Mouse (Mus musculus): ENCODE results near the gene Rala.

GRCm38 (mm10) chr13:17891545-17891944 is 52.5 kb downstream of the Rala start:
- TF ChIP-seq CTCF (IDR thresholded peaks at IDR 0.05; ENCODE audit: control insufficient read depth, insufficient read depth, insufficient replicate concordance, low read depth, low read length) (no peak), POLR2A (IDR thresholded peaks at IDR 0.05; ENCODE audit: control insufficient read depth, low read depth, low read length) (no peak)
